Mouse (Mus musculus) bone marrow, adult 2 months (tissue): ENCODE results near the gene Khdc4.

Experiments used
- CTCF ChIP-seq: fragments of 200-500 bp; IDR thresholded peaks from 2 replicates; pipeline ENCODE4 v1.5.1; 2011; ENCODE audit warnings: low read length, control low read depth; ENCODE audit not compliant: control insufficient read depth, insufficient read depth
- POLR2A ChIP-seq: fragments of 200-500 bp; IDR thresholded peaks from 2 replicates; pipeline ENCODE4 v1.6.1; 2011; ENCODE audit warnings: low read depth, mild to moderate bottlenecking, control low read depth, low read length, borderline replicate concordance; ENCODE audit not compliant: control insufficient read depth

GRCm38 (mm10) chr3:88754283-88754682, 68.7 kb downstream of the Khdc4 start:
- no peak for TF ChIP-seq CTCF
- no peak for TF ChIP-seq POLR2A
